Comparison of ENCODE assay signal across 12 mouse cellular contexts in genomic region chr7:134552051-134552451, GRCm38 (mm10).
DNase-seq lines count a peak whose midpoint lies in the region; ATAC-seq lines count a peak whose summit lies in the region.
"Had no signal": no experiment of that assay in that cellular context is flagged by ENCODE, and none has a peak within 500 bp of the region (broad histone marks: within the 10 kb centered on the region; RNA-seq: fewer than 3 reads in every experiment).

No protein-coding gene starts in this region.

- WGBS in limb, embryonic 13.5 days = 58% methylated on average over 6 of the region's 6 CpGs
- WGBS in limb, embryonic 10.5 days = 89% methylated on average over 6 of the region's 6 CpGs

- ATAC-seq in limb, embryonic 13.5 days (ENCODE audit: low FRiP score, low read depth) = peak; percentile 49; the same call in 1 of the 2 replicates
- no peak for ATAC-seq in monocyte, adult 5-6 weeks (replicated peaks; ENCODE audit: insufficient number of reproducible peaks, low FRiP score, low TSS enrichment, poor library complexity, severe bottlenecking)

- no peak overlapping the region for H3K9ac ChIP-seq in limb, embryonic 13.5 days
- H3K9ac ChIP-seq: embryonic facial prominence, embryonic 12.5 days had no signal

- no peak overlapping the region for H3K4me2 ChIP-seq in limb, embryonic 13.5 days (replicated peaks)
- H3K4me2 ChIP-seq: embryonic facial prominence, embryonic 12.5 days had no signal

- H3K4me1 ChIP-seq in limb, embryonic 13.5 days = peaks cover 23% of the 10 kb centered on the region
- no peaks in the 10 kb centered on the region for H3K4me1 ChIP-seq in limb, embryonic 10.5 days

- DNase-seq in cerebellum, postnatal 14 days = peak; percentile 46 to 66
- no peak for DNase-seq in cerebellum, adult 18-20 months
- DNase-seq in limb, embryonic 10.5 days (ENCODE audit: low spot score) = no peak
- peak; percentile 73 to 76 for DNase-seq in kidney, adult 8-10 months
- peak; percentile 47 for DNase-seq in lung, postnatal 14 days
- DNase-seq in retina, postnatal 1 day = no peak
- DNase-seq: B cell, adult 2 months; thymus, adult 2 months had no signal

- no peak overlapping the region for H3K4me3 ChIP-seq in limb, embryonic 13.5 days
- H3K4me3 ChIP-seq in limb, embryonic 10.5 days = no peak overlapping the region
- H3K4me3 ChIP-seq: embryonic facial prominence, embryonic 12.5 days had no signal

- H3K27ac ChIP-seq in limb, embryonic 13.5 days = no peak overlapping the region
- no peak overlapping the region for H3K27ac ChIP-seq in limb, embryonic 10.5 days
- H3K27ac ChIP-seq: embryonic facial prominence, embryonic 12.5 days; macrophage had no signal

- H3K36me3 ChIP-seq in limb, embryonic 13.5 days = no peaks in the 10 kb centered on the region
- no peaks in the 10 kb centered on the region for H3K36me3 ChIP-seq in limb, embryonic 10.5 days
- H3K36me3 ChIP-seq: embryonic facial prominence, embryonic 12.5 days had no signal

- H3K9me3 ChIP-seq in limb, embryonic 13.5 days = no peaks in the 10 kb centered on the region
- no peaks in the 10 kb centered on the region for H3K9me3 ChIP-seq in limb, embryonic 10.5 days (replicated peaks)
- H3K9me3 ChIP-seq: embryonic facial prominence, embryonic 12.5 days had no signal

- no peaks in the 10 kb centered on the region for H3K27me3 ChIP-seq in limb, embryonic 13.5 days
- no peaks in the 10 kb centered on the region for H3K27me3 ChIP-seq in limb, embryonic 10.5 days (ENCODE audit: low read depth, poor library complexity, severe bottlenecking)
- H3K27me3 ChIP-seq: embryonic facial prominence, embryonic 12.5 days had no signal

Comparison
In these comparisons a context has a peak if more than half of its experiments do, and no peak if none do; other contexts are left out.
1. DNase-seq: peak in cerebellum, postnatal 14 days (2 of 2), kidney, adult 8-10 months (2 of 2) and lung, postnatal 14 days (single experiment); none in cerebellum, adult 18-20 months (0 of 2), limb, embryonic 10.5 days (single experiment) and retina, postnatal 1 day (single experiment).